Mouse (Mus musculus) right cerebral cortex, postnatal 25 days (tissue): ENCODE measurements around the gene Rcan1.

Source experiments
- DNase-seq: peaks from one replicate; pipeline ENCODE4 v3.0.0; 2022

Rcan1 gene

DNA sequence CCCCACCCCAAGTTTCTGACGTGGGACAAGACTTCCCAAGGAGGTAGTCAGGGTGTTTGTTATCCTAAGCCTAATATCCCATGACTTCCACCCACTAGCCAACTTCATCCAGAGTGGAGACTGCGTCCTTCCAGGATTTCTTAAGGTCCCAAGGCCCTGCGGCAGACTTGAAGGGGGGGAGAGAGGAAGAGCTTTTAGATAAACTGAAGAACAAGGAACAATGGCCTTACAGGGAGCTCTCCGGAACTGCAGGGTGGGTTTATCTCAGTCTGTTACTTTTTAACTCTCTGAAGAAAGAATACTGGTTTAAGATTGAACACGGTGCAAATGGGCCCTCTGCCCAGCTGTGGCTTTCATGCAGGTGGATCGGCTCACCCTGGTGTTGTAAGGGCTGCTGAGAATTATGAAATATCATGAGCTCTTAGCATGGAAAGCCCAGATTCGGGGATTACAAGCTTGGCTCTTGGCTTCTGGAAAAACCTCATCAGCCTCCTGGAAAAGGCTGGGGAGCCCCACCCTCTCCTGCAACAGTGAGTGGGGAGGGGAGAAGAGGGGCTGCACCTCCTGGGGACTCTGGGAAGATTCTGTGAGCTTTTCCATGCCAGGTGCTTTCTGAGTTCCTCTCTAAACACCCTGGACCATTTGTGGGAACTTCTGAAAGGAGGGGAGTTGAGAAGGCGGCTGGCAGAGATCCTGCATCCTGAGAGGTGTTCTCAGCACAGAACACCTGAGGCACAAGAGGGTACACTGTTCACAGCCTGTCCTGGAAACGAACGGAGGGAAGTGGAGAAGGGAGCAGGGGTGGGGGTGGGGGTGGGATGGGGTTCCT lies 72.7 kb downstream of the Rcan1 start:
- DNase-seq: no peak

DNA sequence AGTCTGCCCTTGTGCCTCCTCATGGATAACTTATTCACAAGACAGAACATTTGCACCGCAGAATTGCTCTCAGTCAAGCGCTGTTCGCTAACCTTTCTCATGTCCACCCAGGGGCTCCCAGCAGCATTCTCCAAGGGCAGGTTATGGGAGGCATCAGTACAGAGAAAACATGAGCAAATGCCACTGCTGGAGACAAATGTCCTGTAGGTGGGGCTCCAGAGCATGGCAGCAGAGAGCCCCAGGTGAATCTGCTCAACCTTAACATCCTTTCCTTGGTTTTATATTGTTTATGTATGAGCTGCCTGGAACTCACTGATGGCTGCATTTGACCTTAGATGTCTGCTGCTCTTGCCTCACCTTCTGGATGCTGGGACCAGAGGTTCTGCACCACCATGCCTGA lies 76.9 kb downstream of the Rcan1 start:
- DNase-seq: no peak

DNA sequence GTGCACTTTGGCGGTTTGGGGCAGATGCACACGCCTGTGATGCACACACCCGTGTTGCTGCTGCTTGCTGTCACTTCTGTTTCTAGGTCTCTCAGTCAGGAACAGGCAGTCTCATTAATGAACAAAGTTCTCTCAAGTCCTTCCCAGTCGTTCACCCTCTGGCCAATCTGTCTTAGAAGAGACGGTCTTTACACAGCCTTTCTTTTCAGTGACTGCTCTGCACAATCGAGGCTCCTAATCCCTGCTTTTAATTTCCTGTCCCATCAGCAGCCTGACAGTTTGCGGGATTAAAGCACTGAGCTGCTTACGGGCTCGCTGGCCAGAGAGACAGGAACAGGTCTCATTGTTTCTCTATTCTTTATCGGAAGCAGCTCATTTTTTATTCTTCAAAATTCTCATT lies 83.0 kb downstream of the Rcan1 start:
- DNase-seq: no peak

DNA sequence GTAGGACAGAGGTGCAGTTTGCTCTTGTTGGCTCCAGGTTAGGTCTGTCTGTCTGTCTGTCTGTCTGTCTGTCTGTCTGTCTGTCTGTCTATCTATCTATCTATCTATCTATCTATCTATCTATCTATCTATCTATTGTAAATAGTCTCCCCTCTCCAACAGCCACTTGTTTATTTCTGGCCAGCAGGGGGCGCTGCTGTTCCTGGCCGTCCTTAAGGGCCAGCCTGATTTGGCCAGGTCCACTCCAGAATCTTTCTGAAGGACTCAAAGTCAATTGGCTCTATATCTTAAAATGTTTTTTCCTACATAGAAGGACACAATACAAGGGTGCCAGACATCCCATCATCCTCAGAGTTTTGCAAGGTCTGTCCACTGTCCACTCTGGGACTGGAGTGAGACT lies 85.6 kb downstream of the Rcan1 start:
- DNase-seq: no peak

DNA sequence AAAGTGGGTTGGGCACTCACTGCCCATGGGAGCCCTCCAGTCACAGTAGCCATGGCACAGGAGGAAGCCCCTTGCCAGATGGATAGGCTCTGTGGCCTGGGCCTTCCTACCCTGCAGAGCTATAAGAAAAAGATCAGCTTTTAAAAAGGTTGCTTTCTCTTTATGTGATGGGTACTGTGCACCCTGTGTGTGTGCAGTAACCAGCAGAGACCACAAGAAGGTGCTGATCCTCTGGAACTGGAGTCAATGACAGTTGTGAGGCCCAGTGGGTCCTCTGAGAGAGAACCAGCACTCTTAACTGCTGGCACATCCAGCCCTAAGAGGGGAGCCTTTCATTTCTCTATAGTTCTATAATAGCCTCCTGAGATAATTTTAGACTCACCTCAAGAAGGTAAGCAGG lies 87.3 kb downstream of the Rcan1 start:
- DNase-seq: no peak

DNA sequence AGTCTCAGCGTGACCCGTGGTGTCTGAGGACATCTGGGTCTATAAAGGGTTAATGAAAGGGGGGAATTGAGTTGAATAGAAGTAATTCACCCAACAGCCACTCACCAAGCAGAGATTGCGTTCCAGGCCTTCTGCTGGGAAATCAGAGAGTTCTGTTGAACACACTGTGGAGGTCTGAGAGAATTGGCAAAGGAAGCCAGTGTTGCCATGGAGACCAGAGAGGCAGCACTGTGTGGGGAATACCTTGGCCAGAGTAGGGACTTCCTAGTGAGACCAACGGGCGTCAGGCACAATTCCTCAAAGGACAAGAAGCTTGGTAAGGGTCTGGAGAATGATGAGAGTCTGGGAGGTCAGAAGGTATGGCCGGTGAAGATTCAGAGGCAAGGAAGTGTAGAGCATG lies 88.2 kb downstream of the Rcan1 start:
- DNase-seq: peak; percentile 62

DNA sequence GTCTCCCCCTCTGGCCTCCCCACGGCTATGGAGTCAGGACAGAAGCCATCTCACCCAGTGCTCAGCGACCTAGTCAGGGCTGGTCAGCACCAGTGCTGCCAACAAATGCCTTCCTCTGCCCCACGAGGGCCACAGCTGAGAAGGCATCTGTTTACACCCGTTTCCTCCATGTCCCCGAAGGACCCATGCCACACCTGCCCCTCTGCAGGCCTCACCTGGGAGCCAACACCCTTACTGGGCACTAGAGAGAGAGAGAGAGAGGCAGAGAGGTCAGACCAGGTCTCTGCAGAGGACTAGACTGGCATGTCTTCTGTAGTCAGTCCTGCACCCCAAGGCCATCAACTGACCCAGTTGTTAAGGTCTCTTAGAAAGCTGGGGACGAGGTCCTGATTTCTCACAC lies 89.6 kb downstream of the Rcan1 start:
- no peak for DNase-seq

DNA sequence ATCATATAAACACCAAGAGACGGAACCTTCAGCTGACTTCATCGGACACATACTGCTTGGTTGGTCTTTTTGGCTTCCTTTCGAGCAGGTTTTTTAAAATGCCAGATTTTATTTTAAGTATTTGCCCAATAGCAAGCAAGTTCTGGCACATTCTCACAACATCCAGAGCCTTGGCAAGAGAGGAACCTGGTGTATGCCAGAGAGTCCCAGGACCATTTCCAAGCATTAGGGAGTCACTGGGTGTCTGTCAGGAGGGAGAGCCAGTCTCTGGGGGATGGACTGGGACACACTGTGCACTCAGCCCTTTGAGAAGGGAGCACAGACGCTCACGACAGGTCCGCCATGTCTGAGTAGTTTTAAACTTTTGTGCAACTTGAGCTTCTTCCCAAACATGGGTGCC lies 93.7 kb downstream of the Rcan1 start:
- no peak for DNase-seq

DNA sequence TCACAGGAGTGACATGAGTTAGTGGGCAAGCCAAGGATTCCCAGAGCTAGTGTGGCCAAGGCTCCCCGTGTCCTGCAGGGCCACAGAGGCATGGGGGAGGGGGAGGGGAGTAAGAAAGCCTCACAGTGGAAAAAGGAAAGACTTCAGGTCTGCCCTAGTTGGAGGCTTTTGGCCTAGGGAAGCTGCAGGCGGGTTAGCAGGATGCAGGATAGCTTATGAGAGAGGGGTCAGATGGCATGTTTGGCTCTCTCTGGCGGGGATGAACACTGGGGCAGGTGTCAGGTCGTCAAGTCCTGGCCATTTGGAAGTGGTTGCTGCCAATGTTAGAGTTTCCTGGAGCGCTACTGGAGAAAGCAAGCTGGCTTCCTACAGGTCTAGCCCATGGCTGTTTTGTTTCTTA lies 99.0 kb downstream of the Rcan1 start:
- DNase-seq: no peak

DNA sequence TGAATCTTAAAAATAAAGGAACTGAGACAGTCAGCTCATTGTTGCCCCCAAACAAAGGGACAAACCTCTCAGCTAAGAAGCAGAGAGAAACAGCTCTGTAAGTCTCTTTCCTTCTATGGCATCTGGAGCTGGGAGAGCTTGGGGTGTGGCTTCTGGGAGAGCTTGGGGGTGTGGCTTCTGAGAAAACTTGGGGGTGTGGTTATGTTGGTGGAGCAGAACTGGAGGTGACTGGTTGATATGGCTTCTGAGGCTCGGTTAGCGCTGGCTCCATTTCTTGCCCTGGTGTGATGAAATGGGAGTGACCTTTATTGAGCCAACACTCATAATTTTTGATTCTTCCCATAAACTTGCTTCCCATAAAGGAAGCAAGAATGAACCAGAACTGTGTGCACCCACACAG lies 101.4 kb downstream of the Rcan1 start:
- no peak for DNase-seq

DNA sequence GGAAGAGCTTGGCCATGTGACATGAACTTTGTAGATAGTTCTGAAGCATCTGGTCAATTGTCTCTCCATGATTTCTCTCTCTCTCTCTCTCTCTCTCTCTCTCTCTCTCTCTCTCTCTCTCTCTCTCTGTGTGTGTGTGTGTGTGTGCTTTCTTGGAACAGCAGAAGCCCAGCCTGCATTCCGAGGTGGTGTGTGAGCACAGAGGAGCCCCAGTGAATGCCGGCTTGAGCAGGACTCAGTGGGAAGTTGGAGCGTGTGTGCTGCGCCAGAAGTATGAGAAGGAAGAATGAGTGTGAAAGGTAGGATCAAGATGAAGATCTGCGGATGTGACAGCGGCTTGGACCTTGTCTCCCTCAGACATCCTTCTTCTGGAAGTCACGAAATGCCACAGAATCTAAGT lies 105.2 kb downstream of the Rcan1 start:
- DNase-seq: no peak

DNA sequence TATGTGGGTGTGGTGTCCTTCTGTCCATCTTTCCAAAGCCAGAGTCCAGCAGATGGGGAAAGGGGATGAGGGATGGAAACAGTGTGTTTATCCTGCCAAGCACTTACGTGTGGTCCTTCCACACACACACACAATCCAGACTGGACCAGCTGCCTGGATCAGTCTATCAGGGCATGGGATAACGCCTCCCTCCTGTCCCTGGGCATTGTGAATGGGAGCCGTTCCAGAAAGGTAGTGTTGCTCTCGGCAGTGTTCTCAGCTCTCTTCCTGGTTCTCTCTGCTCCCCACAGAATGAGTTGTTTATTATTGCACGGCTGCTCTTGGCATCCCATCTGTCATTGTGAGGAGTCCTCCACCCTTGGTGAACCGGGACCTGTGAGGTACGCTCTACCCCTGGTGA lies 110.0 kb downstream of the Rcan1 start:
- DNase-seq: no peak

DNA sequence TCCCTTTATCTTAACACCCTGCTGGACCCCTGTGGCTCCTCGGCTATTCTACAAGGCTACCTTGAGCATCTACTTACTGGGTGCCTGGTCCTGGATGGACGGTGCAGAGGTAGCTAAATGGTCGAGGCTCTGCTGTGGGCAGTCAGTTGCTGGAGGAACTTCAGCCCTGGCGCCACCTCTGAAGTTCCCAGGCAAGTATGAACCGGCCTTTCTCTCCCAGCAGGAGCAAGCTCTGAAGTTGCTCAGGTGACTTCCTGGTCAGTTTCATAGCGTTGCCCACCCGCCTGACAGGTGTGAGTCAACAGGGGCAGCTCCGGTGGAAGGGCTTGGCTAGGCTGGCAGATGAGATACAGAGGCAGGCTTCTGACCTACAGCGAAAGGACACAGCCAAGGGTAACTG lies 111.4 kb downstream of the Rcan1 start, which contains the start of gene Kcne1:
TSS of gene Kcne1 (minus strand) at position 240 of the 400 bp plus-strand sequence.
- DNase-seq: no peak

DNA sequence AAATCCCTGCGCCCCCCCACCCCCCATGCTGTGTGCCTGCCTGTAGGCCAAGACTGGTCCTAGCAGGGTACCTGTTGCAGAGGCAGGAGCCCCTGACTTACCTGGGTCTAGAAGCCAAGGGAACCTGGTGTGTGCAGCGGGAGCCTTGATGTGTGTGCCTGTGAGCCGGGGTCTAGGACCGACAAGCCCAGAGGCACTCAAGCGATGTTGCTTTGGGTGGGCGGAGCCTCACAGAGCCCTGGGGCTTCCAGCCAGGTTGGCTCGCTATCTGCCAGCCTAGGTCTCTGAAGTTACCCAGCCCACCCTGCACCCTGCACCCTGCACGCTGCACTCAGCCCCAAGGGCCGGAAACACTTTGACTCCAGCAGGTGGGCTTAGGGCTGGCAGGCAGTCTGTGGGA lies 111.9 kb downstream of the Rcan1 start:
- no peak for DNase-seq

DNA sequence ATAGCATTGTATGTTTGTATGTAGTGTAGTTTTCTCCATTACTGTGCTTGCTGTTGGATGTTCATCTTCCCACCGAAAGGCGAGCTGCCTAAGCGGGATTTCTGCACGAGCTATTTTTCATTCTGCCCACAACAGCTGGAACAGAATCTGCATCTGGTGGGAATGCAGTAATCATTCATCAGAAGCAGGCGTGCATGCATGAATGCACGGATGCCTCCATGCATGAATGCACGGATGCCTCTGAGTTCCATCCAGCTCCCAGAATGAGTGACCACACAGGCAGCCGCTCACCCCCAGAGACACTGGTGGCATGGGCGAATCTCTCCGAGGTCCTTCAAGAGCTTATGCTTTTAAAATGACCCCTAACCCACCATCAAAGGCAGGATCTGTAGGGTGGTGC lies 113.1 kb downstream of the Rcan1 start:
- DNase-seq: no peak

DNA sequence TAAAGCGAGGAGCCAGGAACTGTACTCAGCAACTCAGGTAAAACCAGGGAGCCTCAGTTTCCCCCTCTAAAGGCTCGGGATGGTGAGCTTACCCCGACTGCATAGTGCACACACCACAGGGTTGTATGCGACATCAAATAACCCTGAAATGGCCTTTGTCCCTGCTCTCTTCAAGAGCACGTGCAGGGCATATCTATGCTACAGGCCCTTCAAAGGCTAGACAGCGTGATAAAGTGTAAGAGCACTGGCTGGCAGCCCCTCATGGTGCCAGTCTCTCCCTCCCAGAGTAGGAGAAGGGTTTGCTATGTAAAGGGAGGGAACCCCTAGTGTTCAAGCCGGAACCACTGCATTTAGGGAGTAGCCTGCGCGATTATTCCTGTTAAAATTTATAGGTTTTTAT lies 113.6 kb downstream of the Rcan1 start:
- DNase-seq: no peak

DNA sequence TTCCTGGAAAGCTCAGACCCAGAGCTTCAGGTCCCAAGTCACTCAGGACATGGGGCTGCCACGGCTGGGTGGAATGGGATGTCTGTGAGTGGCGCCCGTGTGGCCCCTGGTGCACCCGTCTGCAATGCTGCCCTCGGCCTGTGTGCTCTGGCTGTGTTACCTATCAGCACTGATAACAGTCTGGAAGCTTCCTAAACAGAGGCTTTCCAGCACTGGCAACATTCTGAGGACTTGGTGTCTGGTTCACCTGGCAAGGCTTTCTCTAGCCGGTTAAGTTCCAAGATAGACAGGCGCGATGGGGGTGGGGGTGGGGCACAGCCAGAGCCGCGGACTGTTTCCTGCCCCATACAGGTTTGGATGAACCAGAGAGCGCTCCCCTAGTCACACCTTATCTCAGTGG lies 114.7 kb downstream of the Rcan1 start:
- no peak for DNase-seq

DNA sequence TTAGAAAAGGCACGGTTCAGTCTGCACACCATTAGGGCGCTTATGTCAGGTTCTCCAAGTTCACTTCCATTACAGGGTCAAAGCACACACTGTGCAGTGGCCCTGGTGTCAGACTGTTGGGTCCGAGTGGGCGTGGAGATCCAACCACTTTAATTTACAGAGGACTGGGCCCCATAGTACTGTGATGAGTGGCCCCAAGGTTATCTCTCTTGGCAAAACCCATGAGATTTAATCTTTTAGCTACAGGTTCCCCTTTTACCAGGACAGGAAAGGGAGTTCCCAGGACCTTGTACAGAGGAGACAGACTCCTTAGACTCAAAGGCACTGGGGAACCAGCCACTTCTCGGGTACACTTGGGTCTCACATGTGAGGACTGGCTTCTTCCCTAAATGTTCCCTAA lies 115.3 kb downstream of the Rcan1 start:
- no peak for DNase-seq

DNA sequence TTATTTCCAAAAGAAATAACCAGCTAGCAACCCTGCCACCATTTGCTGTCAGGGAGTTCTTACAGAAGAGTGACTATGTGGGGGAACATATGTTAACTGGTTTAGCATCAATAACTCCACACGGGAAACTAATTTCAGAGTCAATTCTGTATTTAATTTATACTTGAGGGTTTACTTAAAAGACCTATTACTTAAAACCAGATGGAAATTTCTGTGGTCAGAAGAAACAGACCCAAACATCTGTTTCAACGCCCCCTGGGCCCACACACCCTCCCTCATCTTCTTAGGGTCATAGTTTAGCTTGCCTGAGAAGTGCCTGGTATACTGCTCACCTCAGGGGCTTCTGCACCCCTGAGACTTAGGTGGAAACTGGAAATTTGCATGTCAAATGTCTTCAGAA lies 116.8 kb downstream of the Rcan1 start:
- DNase-seq: no peak

DNA sequence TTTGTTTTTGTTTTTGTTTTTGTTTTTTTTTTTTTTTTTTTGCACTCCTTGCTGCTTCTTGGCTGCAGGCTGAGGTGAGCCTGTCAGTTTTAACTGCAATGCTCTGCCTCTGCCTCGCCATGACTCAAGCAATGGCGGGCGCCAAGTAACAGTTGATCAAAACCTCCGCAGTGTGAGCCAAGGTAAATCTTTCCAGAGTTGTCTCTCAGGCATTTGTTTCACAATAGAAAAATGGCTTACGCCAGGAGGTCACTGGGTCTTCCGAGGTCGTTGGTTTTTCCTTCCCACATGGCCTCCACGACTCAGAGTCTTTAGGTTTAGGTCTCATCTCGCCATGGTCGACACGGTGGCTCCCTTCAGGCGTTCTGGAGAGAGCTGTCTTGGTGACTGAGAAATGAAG lies 117.4 kb downstream of the Rcan1 start:
- no peak for DNase-seq

DNA sequence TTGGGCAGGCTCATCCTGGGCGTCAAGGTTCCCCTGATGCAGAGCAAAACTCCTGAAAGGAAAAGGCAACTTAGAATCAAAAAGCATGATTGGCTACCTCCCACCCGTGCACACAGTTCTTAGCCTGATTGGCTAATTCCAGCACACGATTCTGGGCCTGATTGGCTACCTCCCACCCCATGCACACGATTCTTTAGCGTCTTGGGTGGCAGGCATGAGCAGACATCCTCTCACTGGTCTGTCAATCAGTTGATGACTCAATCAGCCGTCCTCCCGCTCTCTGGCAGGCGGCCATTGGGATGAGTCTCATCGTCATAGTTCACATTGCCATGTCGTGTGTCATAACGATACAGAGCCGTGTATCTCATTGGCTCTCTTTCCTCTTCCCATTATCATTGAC lies 121.7 kb downstream of the Rcan1 start:
- DNase-seq: no peak

DNA sequence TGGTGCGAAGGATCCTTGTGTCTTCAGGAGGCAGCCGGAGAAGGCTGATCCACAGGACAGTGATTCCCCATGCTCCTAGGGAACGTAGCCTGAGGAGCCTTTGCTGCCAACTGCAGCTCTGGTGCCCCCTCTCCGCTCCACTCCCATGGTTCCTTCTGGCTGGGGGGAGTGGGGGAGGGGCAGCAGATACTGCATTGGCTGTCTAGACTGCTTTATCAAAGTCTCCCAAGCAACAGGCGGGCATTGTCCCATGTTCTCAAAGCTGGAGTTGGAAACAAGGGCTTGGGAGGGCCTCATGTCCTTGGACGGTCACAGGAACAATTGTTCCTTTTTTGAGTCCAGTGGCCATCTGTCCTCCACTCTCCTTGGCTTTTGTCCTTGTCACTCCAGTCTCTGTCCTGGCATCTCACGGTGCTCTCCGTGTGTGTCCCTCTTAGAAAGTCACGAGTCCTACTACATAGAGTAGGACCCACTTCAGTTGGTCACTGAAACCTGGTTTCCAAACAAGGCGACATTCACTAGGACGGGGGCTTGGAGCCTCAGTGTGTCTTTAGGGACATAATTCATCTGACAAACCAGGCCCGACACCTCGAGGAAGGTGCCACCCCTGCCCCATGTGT lies 124.3 kb downstream of the Rcan1 start:
- no peak for DNase-seq

DNA sequence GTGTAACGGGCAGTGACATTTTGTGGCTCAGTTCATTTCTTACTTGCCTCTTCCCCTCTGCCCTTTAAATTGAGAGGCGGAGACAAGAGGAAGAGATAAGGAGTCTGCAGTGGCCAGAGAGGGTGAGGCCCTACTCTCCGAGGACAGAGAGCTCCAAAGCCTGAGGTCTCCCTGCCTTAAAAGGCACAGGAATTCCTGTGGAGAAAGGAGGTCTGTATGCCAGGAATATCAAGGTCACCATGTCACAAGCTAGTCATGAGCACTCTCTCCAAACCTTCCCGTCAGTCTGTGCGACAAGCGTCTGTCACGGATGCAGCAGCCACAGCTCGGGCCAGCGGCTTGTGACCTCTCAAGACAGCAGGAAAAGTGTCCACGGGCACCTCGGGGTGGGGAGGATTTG lies 125.5 kb downstream of the Rcan1 start:
- DNase-seq: no peak
